Mouse (Mus musculus) stomach, postnatal 0 days (tissue): ENCODE measurements at regions not wholly inside any gene's neighbourhood (a gene's known extent, or its start where the extent isn't known, plus 50 kb on each side); places are given as distances from the start of the nearest gene placed in this dataset.

ENCODE experiments used
- ATAC-seq: fragments of 200-750 bp; cut with Nextera tagmentation; 2 replicates; pipeline ENCODE4 v1.8.0; 2017; ENCODE audit not compliant: low FRiP score, low TSS enrichment
- DNase-seq: peaks from one replicate; pipeline ENCODE4 v3.0.0-alpha.2; 2016; ENCODE audit warnings: low spot score
- H3K27ac ChIP-seq: fragments of 300-500 bp; sonication (generic); replicated peaks from 2 replicates; pipeline ENCODE4 v1.5.1; 2014; ENCODE audit warnings: mild to moderate bottlenecking, control low read depth
- H3K27me3 ChIP-seq: fragments of 300-500 bp; sonication (generic); 2 replicates; pipeline ENCODE4 v1.6.1; 2014; ENCODE audit warnings: low read length; ENCODE audit not compliant: control insufficient read depth, insufficient read depth
- H3K36me3 ChIP-seq: fragments of 300-500 bp; sonication (generic); 2 replicates; pipeline ENCODE4 v1.6.1; 2014; ENCODE audit warnings: low read length, mixed read lengths; ENCODE audit not compliant: control insufficient read depth, insufficient read depth
- H3K4me1 ChIP-seq: fragments of 300-500 bp; sonication (generic); replicated peaks from 2 replicates; pipeline ENCODE4 v1.6.1; 2014; ENCODE audit warnings: antibody characterized with exemption; ENCODE audit not compliant: control insufficient read depth, insufficient read depth
- H3K4me2 ChIP-seq: fragments of 300-500 bp; sonication (generic); replicated peaks from 2 replicates; pipeline ENCODE4 v1.6.1; 2014; ENCODE audit warnings: low read depth, mild to moderate bottlenecking, control low read depth, moderate library complexity
- H3K4me3 ChIP-seq: fragments of 300-500 bp; sonication (generic); 2 replicates; pipeline ENCODE4 v1.5.1; 2014; ENCODE audit warnings: low read depth, low read length, control low read depth
- H3K9ac ChIP-seq: fragments of 300-500 bp; sonication (generic); 2 replicates; pipeline ENCODE4 v1.6.1; 2014; ENCODE audit warnings: mild to moderate bottlenecking, low read length, control low read depth, mixed read lengths
- H3K9me3 ChIP-seq: fragments of 300-500 bp; sonication (generic); 2 replicates; pipeline ENCODE4 v1.6.1; 2016; ENCODE audit warnings: low read length; ENCODE audit not compliant: control insufficient read depth
- CTCF ChIP-seq: IDR thresholded peaks from 2 replicates; pipeline ENCODE4 v1.5.1; 2016; ENCODE audit warnings: antibody characterized with exemption, low read depth, mild to moderate bottlenecking, moderate library complexity
- EP300 ChIP-seq: optimal IDR thresholded peaks from 2 replicates; pipeline ENCODE3; 2016; ENCODE audit warnings: antibody characterized with exemption
- WGBS: fragments of 180-500 bp; shearing (Covaris S2); extraction: QIAGEN DNeasy Blood & Tissue Kit; methylation state at CpG from one replicate; pipeline ENCODE4 v1.1.7; 2014; 5-methylcytosine and 5-hydroxymethylcytosine counted together

- H3K4me2 ChIP-seq: no peak overlapping the region
- H3K4me1 ChIP-seq: no peaks in the 10 kb centered on the region
- H3K36me3 ChIP-seq: no peaks in the 10 kb centered on the region
- no peak overlapping the region for H3K27ac ChIP-seq
- no peak overlapping the region for H3K9ac ChIP-seq
- DNase-seq (no peak), ATAC-seq (no peak)
- no peak overlapping the region for H3K4me3 ChIP-seq
- no peaks in the 10 kb centered on the region for H3K27me3 ChIP-seq
- 79% methylated on average over 4 of the region's 4 CpGs for WGBS
- TF ChIP-seq EP300: no peak
- no peak for TF ChIP-seq CTCF
- no peaks in the 10 kb centered on the region for H3K9me3 ChIP-seq
These were observed 125.8 kb upstream of the Mgat5 start for GRCm38 (mm10) chr1:127079012-127079411.

GRCm38 (mm10) chr1:127062430-127062829 lies 142.4 kb upstream of the Mgat5 start:
- H3K9me3 ChIP-seq: no peaks in the 10 kb centered on the region
- WGBS: 66% methylated on average over 2 of the region's 2 CpGs
- H3K4me2 ChIP-seq: no peak overlapping the region
- DNase-seq (no peak), ATAC-seq (no peak)
- no peaks in the 10 kb centered on the region for H3K4me1 ChIP-seq
- no peaks in the 10 kb centered on the region for H3K27me3 ChIP-seq
- no peak overlapping the region for H3K9ac ChIP-seq
- no peaks in the 10 kb centered on the region for H3K36me3 ChIP-seq
- H3K27ac ChIP-seq: no peak overlapping the region
- H3K4me3 ChIP-seq: no peak overlapping the region
- TF ChIP-seq CTCF (no peak), EP300 (no peak)

GRCm38 (mm10) chr1:127045711-127046420 lies 158.9 kb upstream of the Mgat5 start:
- no peak overlapping the region for H3K4me3 ChIP-seq
- WGBS: 70% methylated on average over 6 of the region's 6 CpGs
- ATAC-seq (no peak), DNase-seq (no peak)
- no peak overlapping the region for H3K27ac ChIP-seq
- TF ChIP-seq EP300 (no peak), CTCF (no peak)
- no peak overlapping the region for H3K4me2 ChIP-seq
- H3K9ac ChIP-seq: no peak overlapping the region
- no peaks in the 10 kb centered on the region for H3K27me3 ChIP-seq
- H3K4me1 ChIP-seq: no peaks in the 10 kb centered on the region
- H3K9me3 ChIP-seq: no peaks in the 10 kb centered on the region
- H3K36me3 ChIP-seq: no peaks in the 10 kb centered on the region

GRCm38 (mm10) chr1:127034748-127035147 lies 170.1 kb upstream of the Mgat5 start:
- H3K27ac ChIP-seq: peak overlapping the region; percentile 71
- 64% methylated on average over 2 of the region's 2 CpGs for WGBS
- no peaks in the 10 kb centered on the region for H3K4me1 ChIP-seq
- H3K36me3 ChIP-seq: no peaks in the 10 kb centered on the region
- H3K4me3 ChIP-seq: no peak overlapping the region
- no peak for ATAC-seq
- H3K27me3 ChIP-seq: no peaks in the 10 kb centered on the region
- no peak for DNase-seq
- TF ChIP-seq EP300 (peak; percentile 72), CTCF (no peak)
- H3K9ac ChIP-seq: no peak overlapping the region
- no peaks in the 10 kb centered on the region for H3K9me3 ChIP-seq
- H3K4me2 ChIP-seq: no peak overlapping the region

- peak overlapping the region; percentile 31; the same call in 1 of the 2 replicates for H3K27ac ChIP-seq
- no peak overlapping the region for H3K4me2 ChIP-seq
- H3K27me3 ChIP-seq: no peaks in the 10 kb centered on the region
- ATAC-seq (no peak), DNase-seq (no peak)
- no peak overlapping the region for H3K9ac ChIP-seq
- TF ChIP-seq CTCF: no peak
- TF ChIP-seq EP300: no peak
- WGBS: 27% methylated on average over 4 of the region's 4 CpGs
- no peak overlapping the region for H3K4me3 ChIP-seq
- no peaks in the 10 kb centered on the region for H3K36me3 ChIP-seq
- no peaks in the 10 kb centered on the region for H3K9me3 ChIP-seq
- H3K4me1 ChIP-seq: no peaks in the 10 kb centered on the region
These were observed 173.3 kb upstream of the Mgat5 start for GRCm38 (mm10) chr1:127031563-127031962.

GRCm38 (mm10) chr1:127028872-127029497 lies 175.8 kb upstream of the Mgat5 start:
- Histone ChIP-seq H3K4me1 (no peaks in the 10 kb centered on the region), H3K36me3 (no peaks in the 10 kb centered on the region), H3K9ac (no peak overlapping the region), H3K27ac (peak overlapping the region; percentile 63; the same call in 1 of the 2 replicates), H3K4me3 (no peak overlapping the region), H3K27me3 (no peaks in the 10 kb centered on the region), H3K9me3 (no peaks in the 10 kb centered on the region), H3K4me2 (no peak overlapping the region)
- TF ChIP-seq EP300 (peak; percentile 84), CTCF (no peak)
- 68% methylated on average over 1 of the region's 1 CpGs for WGBS
- DNase-seq (no peak), ATAC-seq (peak; percentile 57; the same call in 1 of the 2 replicates)
